Mouse (Mus musculus) urinary bladder, adult 18-20 months (tissue): ENCODE results near the gene Gpsm3.
A peak's percentile ranks its signal among the peaks of the same experiment; 100 is the strongest.

ENCODE experiments used
- DNase-seq, 2 experiments: peaks; one replicate each; pipeline ENCODE4 v3.0.0; 2022; ENCODE audit warnings: low spot score in 2 of 2, mixed read lengths in 2 of 2

Gpsm3 gene

GRCm38 (mm10) chr17:34603375-34604060 lies 13.9 kb downstream of the Gpsm3 start, which contains the start of gene Rnf5:
Rnf5 (minus strand) TSS chr17:34603690.
- DNase-seq = peak; percentile 94 to 97

GRCm38 (mm10) chr17:34604061-34604508 lies 14.5 kb downstream of the Gpsm3 start, which contains the start of gene Agpat1:
Agpat1 (plus strand) TSS chr17:34604262.
- DNase-seq = peak; percentile 80 to 98

GRCm38 (mm10) chr17:34604511-34605237 lies 15.1 kb downstream of the Gpsm3 start:
- peak in 1 of 2 experiments; percentile 34 for DNase-seq

- peak; percentile 95 to 98 for DNase-seq
Observed at GRCm38 (mm10) chr17:34605609-34606008, 16.0 kb downstream of the Gpsm3 start.

- DNase-seq = no peak
Observed at GRCm38 (mm10) chr17:34606186-34607039, 16.8 kb downstream of the Gpsm3 start.

- no peak for DNase-seq
Observed at GRCm38 (mm10) chr17:34607997-34608396, 18.4 kb downstream of the Gpsm3 start.

- DNase-seq = no peak
Observed at GRCm38 (mm10) chr17:34611050-34611449, 21.4 kb downstream of the Gpsm3 start.

GRCm38 (mm10) chr17:34613054-34613645 lies 23.5 kb downstream of the Gpsm3 start:
- DNase-seq = no peak

- no peak for DNase-seq
Observed at GRCm38 (mm10) chr17:34613830-34614229, 24.2 kb downstream of the Gpsm3 start.

- DNase-seq = no peak
Observed at GRCm38 (mm10) chr17:34615871-34616270, 26.3 kb downstream of the Gpsm3 start, which contains the start of gene Egfl8. Egfl8 (minus strand) TSS chr17:34615971.

GRCm38 (mm10) chr17:34618999-34619398 lies 29.4 kb downstream of the Gpsm3 start:
- DNase-seq = peak in 1 of 2 experiments; percentile 68

GRCm38 (mm10) chr17:34621006-34621405 lies 31.4 kb downstream of the Gpsm3 start:
- no peak for DNase-seq

- DNase-seq = no peak
Observed at GRCm38 (mm10) chr17:34623161-34623560, 33.6 kb downstream of the Gpsm3 start.

GRCm38 (mm10) chr17:34624981-34625380 lies 35.4 kb downstream of the Gpsm3 start:
- no peak for DNase-seq

- no peak for DNase-seq
Observed at GRCm38 (mm10) chr17:34626062-34626772, 36.6 kb downstream of the Gpsm3 start.

GRCm38 (mm10) chr17:34626773-34627092 lies 37.1 kb downstream of the Gpsm3 start:
- no peak for DNase-seq

- peak; percentile 74 to 80 for DNase-seq
Observed at GRCm38 (mm10) chr17:34627093-34627942, 37.7 kb downstream of the Gpsm3 start.

GRCm38 (mm10) chr17:34627943-34628643 lies 38.5 kb downstream of the Gpsm3 start, which contains the start of gene Ppt2:
Ppt2 (minus strand) TSS chr17:34628510.
- DNase-seq = no peak

GRCm38 (mm10) chr17:34628644-34628967 lies 39.0 kb downstream of the Gpsm3 start:
- no peak for DNase-seq
